Mouse (Mus musculus) thymus, adult 2 months (tissue): ENCODE results near the gene Nupr1l. TPM values are rescaled to one million over a fixed set of nuclear protein-coding genes. Genes with fewer than 3 reads are reported as not detected.

Experiments used
- DNase-seq: peaks from one replicate; pipeline ENCODE4 v3.0.0; 2021
- H3K27ac ChIP-seq: fragments of 200-500 bp; 2 replicates; pipeline ENCODE4 v1.5.1; 2012; ENCODE audit warnings: low read length, control low read depth; ENCODE audit not compliant: control insufficient read depth, insufficient read depth
- H3K27me3 ChIP-seq: fragments of 200-500 bp; 2 replicates; pipeline ENCODE4 v1.6.1; 2012; ENCODE audit warnings: mild to moderate bottlenecking, low read length, moderate library complexity, mixed read lengths; ENCODE audit not compliant: control insufficient read depth, insufficient read depth
- H3K36me3 ChIP-seq: fragments of 200-500 bp; 2 replicates; pipeline ENCODE4 v1.6.1; 2012; ENCODE audit warnings: mild to moderate bottlenecking, low read length, moderate library complexity; ENCODE audit not compliant: control insufficient read depth, insufficient read depth
- H3K4me1 ChIP-seq: fragments of 200-500 bp; replicated peaks from 2 replicates; pipeline ENCODE4 v1.6.1; 2012; ENCODE audit warnings: low read length; ENCODE audit not compliant: control insufficient read depth, insufficient read depth
- H3K4me3 ChIP-seq: fragments of 200-500 bp; 2 replicates; pipeline ENCODE4 v1.5.1; 2012; ENCODE audit warnings: mild to moderate bottlenecking, low read length, control low read depth, moderate library complexity; ENCODE audit not compliant: control insufficient read depth, insufficient read depth
- CTCF ChIP-seq: fragments of 200-500 bp; IDR thresholded peaks from 2 replicates; pipeline ENCODE4 v1.5.1; 2012; ENCODE audit warnings: mild to moderate bottlenecking, control low read depth, low read length, moderate library complexity, borderline replicate concordance; ENCODE audit not compliant: control insufficient read depth, poor library complexity, insufficient read depth; ENCODE audit errors: extremely low read depth
- POLR2A ChIP-seq: fragments of 200-500 bp; IDR thresholded peaks from 2 replicates; pipeline ENCODE4 v1.6.1; 2012; ENCODE audit warnings: mild to moderate bottlenecking, low read length, control low read depth, moderate library complexity; ENCODE audit not compliant: control insufficient read depth, poor library complexity, insufficient read depth; ENCODE audit errors: extremely low read depth
- WGBS: fragments of 180-500 bp; shearing (Covaris S2); methylation state at CpG from one replicate; pipeline ENCODE4 v1.1.7; 2018; 5-methylcytosine and 5-hydroxymethylcytosine counted together
- polyA plus RNA-seq: library from polyadenylated mRNA; depleted of rRNA; stranded (reverse); fragments of >200 nt; gene quantifications from 2 replicates; pipeline ENCODE4 v1.2.3, GENCODE M21; 2012; rRNA removed

The Nupr1l gene
- 3.4 and 3.5 TPM in 2 replicates for polyA plus RNA-seq

DNA sequence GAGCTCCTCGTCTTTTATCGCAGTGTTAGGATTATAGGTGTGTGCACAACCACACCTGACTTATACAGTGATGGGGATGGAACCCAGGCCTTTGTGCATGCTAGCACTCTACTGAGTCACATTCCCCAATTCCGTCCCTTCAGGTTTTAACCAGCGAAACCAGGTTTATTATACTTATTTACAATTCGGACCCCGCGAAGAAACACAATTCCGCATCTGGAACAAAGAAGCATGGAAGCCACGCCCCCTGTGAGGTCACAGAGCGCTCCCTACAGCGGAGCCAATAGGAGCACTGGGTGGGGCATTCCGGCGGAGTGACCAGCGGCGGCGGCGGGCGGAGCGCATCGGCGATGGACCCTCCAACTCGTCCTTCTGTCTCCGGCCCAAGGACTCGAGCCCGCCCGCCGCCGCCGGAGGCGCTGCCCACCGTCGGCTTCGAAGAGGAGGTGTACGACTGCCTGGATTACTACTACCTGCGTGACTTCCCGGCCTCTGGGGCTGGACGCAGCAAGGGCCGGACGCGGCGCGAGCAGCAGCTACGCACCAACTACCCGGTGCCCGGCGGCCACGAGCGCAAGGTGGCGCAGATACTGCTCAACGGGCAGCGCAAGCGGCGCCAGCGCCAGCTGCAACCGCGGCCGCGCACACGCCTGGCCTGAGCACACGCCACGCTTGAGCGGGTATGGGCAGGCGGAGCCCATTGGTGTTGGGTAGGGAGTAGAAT lies at the start of gene Nupr1l:
Gene Nupr1l (plus strand): TSS at position 299 of the 724 bp plus-strand sequence.
- DNase-seq: peak; percentile 81
- TF ChIP-seq CTCF: 0 out of 2 replicates have a peak, but pooled peaks have one; percentile 34
- peak; percentile 51; the same call in 1 of the 2 replicates for TF ChIP-seq POLR2A
- Histone ChIP-seq H3K4me3 (peak within 1 kb of the TSS; percentile 97), H3K4me1 (peaks cover 8% of the 10 kb centered on the region; the same call in 1 of the 2 replicates), H3K36me3 (no peaks in the 10 kb centered on the region), H3K27ac (no peak within 1 kb of the TSS), H3K27me3 (no peaks in the 10 kb centered on the region)
- WGBS: under 1% methylated on average over 63 of the region's 63 CpGs

DNA sequence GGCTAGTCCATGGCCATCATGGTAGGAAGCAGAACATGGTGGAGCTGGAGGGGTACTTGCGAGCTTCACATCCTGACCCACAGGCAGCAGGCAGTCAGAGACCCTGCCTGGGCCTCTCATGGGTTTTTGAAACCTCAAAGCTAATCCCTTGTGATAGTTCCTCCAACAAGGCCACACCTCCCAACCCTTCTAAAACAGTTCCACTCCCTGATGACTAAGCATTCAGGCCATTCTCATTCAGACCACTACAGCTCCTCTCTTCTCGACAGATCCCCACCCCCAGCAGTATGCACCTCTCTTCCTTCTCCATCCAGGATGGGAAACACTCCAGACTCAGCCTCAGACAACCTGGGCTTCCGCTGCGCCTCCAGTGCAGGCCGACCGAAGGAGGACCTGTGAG lies 46.0 kb upstream of the Nupr1l start:
- DNase-seq: no peak
- Histone ChIP-seq H3K27me3 (no peaks in the 10 kb centered on the region), H3K4me1 (peaks cover 3% of the 10 kb centered on the region; the same call in 1 of the 2 replicates), H3K27ac (no peak overlapping the region), H3K4me3 (no peak overlapping the region), H3K36me3 (no peaks in the 10 kb centered on the region)
- TF ChIP-seq CTCF (no peak), POLR2A (no peak)
- WGBS: 98% methylated on average over 6 of the region's 6 CpGs

- Histone ChIP-seq H3K36me3 (no peaks in the 10 kb centered on the region), H3K4me3 (no peak overlapping the region), H3K4me1 (peaks cover 3% of the 10 kb centered on the region; the same call in 1 of the 2 replicates), H3K27ac (no peak overlapping the region), H3K27me3 (no peaks in the 10 kb centered on the region)
- peak; percentile 45 for DNase-seq
- WGBS: 31% methylated on average over 18 of the region's 18 CpGs
- TF ChIP-seq CTCF: peak; percentile 42; the same call in 1 of the 2 replicates
- TF ChIP-seq POLR2A: no peak
Measured at GRCm38 (mm10) chr5:129864467-129864866, 43.9 kb upstream of the Nupr1l start.

GRCm38 (mm10) chr5:129865841-129866240 lies 42.5 kb upstream of the Nupr1l start:
- H3K4me1 ChIP-seq: peaks cover 3% of the 10 kb centered on the region; the same call in 1 of the 2 replicates
- H3K27me3 ChIP-seq: no peaks in the 10 kb centered on the region
- no peak overlapping the region for H3K27ac ChIP-seq
- DNase-seq: no peak
- no peak overlapping the region for H3K4me3 ChIP-seq
- WGBS: 91% methylated on average over 12 of the region's 12 CpGs
- no peaks in the 10 kb centered on the region for H3K36me3 ChIP-seq
- TF ChIP-seq POLR2A (no peak), CTCF (no peak)

- Histone ChIP-seq H3K27ac (no peak overlapping the region), H3K4me3 (no peak overlapping the region), H3K4me1 (no peaks in the 10 kb centered on the region), H3K27me3 (no peaks in the 10 kb centered on the region), H3K36me3 (no peaks in the 10 kb centered on the region)
- no peak for TF ChIP-seq CTCF
- TF ChIP-seq POLR2A: no peak
- WGBS: 90% methylated on average over 19 of the region's 19 CpGs
- DNase-seq: no peak
Measured at GRCm38 (mm10) chr5:129869238-129869995, 38.9 kb upstream of the Nupr1l start.

DNA sequence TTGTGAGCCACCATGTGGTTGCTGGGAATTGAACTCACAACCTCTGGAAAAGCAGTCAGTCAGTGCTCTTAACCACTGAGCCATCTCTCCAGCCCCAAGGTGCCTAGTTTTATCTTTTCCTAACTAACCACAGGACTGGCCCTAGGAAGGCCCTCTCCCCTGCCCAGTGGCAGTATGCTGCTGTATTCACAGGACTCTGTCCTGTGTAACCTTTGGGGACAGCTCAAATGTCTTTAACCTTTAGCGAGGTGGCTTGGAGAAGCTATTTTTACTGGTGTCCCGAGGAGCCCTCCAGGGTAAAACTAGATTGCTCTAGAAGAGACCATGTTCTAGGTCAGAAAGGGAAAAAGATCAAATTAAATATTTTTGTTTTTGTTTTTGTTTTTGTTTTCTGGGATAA lies 37.1 kb upstream of the Nupr1l start:
- no peak for DNase-seq
- Histone ChIP-seq H3K36me3 (no peaks in the 10 kb centered on the region), H3K4me1 (no peaks in the 10 kb centered on the region), H3K27ac (no peak overlapping the region), H3K4me3 (no peak overlapping the region), H3K27me3 (no peaks in the 10 kb centered on the region)
- no peak for TF ChIP-seq CTCF
- no peak for TF ChIP-seq POLR2A
- WGBS: 86% methylated on average over 2 of the region's 2 CpGs
